Mouse (Mus musculus) heart, adult 2 months (tissue): ENCODE results near the gene Cd19.

Source experiments
- EP300 ChIP-seq: fragments of 200-500 bp; IDR thresholded peaks from 2 replicates; pipeline ENCODE4 v1.6.1; 2011; ENCODE audit warnings: low read depth, low read length, control low read depth; ENCODE audit not compliant: insufficient read depth
- POLR2A ChIP-seq: fragments of 200-500 bp; IDR thresholded peaks from 2 replicates; pipeline ENCODE4 v1.6.1; 2011; ENCODE audit warnings: mild to moderate bottlenecking, low read depth, low read length, control low read depth; ENCODE audit not compliant: insufficient read depth

DNA sequence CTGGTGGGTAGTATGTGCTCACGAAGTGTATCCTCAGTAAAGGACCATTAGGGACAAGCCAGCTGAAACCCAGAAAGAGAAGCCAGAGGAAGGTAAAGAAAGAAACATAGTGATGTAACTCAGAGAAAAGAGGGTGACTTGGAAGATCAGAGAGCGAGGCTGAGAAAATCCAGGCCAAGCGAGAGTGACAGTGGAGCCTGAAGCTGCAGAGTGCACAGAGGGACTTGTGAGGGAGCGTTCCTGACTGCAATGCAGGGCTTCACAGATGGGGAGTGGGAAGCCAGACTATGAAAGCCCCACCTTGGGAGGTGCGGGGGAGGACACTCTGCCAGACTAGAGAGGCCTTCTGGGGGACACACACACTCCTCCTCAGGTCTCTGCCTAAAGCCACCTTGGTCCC is 43.5 kb upstream of the Cd19 start:
- TF ChIP-seq EP300 (no peak), POLR2A (no peak)
